Mouse (Mus musculus) CD4-positive, CD25-positive, alpha-beta regulatory T cell, adult 4 months (primary cell): ENCODE measurements around the gene Gda. TPM values are rescaled to one million over a fixed set of nuclear protein-coding genes. Genes with fewer than 3 reads are reported as not detected.

ENCODE experiments used
- ATAC-seq: one replicate; pipeline ENCODE4 v1.8.0; 2017
- polyA plus RNA-seq, 2 experiments: library from polyadenylated mRNA; unstranded; fragments of 100-300 nt; shearing (Covaris generic); gene quantifications; one replicate each; pipeline ENCODE4 v1.2.1; 2017

Gda gene
- polyA plus RNA-seq = under 1 TPM in 1 of 2 experiments, not detected in 1; 0.17 TPM

DNA sequence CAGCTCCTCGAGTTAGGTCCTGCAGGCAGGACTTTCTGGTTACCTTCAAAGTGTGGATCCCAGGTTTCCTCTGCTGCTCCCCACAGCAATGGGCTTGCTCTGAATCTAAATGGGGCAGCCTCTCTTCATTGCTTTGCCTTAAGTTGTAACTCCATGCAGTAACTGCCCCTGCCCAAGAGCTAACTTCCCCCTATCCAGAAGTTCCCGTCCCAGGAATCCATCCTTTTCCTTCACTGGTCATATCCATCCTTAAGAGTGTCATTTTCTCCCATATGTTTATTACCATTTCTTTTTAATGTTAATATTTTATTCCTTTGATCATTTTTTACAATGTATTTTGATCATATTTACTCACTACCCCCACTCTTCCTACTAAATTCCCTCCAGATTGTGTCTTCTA is at the start of gene Gda:
TSS of gene Gda (minus strand) at position 101 of the 400 bp plus-strand sequence.
- no peak for ATAC-seq

- no peak for ATAC-seq
Observed at GRCm38 (mm10) chr19:21520280-21520679, 47.0 kb upstream of the Gda start.

DNA sequence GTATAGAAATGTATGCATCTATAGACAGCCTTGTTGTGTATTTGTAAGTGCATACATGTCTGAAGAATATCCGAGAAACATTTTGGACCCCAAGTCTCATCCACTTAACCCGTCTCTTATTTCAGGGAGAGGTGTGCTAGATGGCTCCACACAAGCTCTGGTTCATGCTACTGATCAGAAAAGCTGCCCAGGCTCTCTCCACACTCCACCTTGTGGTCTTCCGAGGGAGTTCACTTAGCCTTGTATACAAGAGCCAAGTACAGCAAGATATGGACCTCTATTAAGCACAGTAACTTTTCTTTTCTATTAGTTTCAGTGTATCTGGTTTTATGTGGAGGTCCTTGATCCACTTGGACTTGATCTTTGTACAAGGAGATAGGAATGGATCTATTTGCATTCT is 36.9 kb upstream of the Gda start:
- peak; percentile 59 for ATAC-seq

DNA sequence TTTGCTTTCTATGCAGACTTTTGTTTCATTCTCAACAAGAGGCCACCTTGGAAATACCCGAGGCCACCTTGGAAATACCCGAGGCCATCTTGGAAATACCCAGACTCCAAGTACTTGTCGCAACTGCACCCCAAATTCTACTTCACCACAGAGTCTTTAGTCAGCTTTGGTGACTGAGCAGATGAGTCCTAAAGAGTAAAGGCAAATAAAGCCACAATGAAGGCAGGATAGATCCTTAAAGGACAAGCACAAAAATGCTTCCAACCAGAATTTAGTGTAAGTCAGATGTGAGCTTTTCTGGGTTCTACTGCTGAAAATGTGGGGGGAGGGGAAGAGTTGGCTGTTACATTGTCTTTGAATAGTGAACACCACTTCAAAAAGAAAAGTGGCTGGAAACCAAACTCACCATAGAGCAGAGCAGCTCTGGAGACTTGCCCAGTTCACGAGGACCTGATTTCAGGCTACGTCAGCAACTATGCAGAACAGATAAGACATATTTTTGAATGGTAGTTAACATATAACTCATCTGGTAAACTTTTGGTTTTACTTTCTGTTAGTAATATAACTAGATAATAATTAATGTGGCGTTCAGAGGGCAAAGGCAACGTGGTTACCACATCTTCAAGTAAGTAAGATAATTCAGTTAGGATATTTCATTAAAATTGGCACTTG is 34.5 kb upstream of the Gda start:
- ATAC-seq = peak; percentile 83

DNA sequence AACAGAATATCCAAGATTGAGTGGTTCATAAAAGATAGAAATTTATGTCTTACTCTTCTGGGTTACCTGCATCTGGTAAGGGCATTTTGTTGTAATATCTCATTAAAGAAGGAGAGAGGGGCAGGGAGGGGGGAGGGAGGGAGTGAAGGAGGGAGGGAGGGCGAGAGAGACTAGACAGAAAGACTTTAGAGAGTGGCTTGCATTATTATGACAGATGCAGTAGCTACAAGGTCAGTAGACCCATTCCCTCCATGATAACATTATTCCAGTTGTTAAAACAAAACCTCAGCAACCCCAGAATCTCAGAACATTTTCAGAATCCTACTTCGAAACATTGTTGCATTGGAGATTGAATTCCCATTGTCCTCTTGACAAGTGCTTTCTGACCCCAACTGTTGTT is 33.9 kb upstream of the Gda start:
- ATAC-seq = no peak

- ATAC-seq = no peak
Observed at GRCm38 (mm10) chr19:21504716-21505115, 31.5 kb upstream of the Gda start.

GRCm38 (mm10) chr19:21499394-21499983 is 26.2 kb upstream of the Gda start:
- ATAC-seq = no peak

- no peak for ATAC-seq
Observed at GRCm38 (mm10) chr19:21495817-21496216, 22.6 kb upstream of the Gda start.

GRCm38 (mm10) chr19:21493807-21494521 is 20.7 kb upstream of the Gda start:
- ATAC-seq = no peak

DNA sequence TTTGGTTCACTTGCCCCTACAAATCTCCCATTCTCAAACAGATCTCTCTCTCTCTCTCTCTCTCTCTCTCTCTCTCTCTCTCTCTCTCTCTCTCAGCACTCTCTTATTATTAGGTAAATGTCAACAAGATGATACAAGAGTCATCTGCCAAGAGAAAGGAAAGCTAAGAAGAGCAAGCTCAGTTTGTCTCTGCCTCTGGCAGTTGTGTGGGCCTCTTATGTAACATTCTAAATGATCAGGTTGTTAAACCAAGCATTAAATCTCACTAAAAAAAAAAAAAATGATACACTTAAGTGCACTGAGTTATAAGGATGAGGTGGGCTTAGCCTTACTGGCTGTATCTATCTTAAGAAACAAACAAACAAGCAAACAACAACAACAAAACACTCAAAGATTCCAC is 18.1 kb upstream of the Gda start:
- no peak for ATAC-seq

DNA sequence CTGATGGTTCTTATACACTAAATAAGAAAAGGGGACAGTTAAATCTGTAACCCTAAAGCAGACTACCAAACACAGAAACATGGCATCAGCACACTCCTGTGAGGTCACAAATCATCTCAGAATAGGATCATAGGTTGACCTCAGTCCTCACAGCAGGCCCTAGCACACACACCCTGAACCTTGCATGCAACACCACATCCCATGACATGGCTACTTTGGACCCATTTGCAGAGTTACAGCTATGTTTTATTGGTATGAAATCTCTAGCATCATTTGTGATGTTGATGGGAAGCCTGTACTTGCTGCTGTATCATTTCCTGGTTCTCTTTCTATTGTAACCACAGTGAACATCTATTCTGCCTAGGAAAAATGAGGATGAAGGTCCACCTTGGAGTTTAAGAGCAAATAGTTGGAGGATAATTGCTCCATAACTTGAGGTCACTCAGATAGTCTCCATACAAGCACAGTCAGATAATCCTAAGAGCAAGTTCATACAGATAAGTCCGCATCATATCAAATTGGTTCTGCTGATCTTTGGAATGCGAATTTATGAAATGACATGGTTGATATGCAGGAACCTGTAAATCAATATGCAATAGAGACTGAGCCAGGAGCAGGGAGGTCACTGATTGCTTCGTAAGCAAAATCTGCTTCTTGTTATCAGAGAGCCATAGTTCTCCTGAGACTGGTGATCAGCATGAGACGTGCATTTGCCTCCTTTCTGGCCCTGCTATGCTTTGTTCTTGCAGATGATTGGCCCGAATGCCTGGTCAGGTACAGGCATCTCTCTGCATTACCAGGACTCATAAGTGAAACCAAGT is 14.1 kb upstream of the Gda start:
- no peak for ATAC-seq

DNA sequence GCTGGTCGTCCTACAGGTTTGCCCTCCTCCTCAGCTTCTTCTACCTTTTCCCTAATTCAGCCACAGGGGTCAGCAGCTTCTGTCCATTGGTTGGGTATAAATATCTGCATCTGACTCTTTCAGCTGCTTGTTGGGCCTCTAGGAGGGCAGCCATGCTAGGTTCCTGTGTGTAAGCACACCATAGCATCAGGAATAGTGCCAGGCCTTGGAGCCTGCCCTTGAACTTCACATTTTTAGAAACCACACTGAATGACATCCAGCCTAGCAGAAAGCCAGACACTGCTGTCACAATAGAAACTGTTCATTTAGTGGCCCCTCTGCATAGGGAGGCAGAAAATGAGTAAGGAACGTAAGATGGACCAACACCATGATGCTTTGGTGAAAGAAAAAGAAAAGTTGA is 8.9 kb upstream of the Gda start:
- ATAC-seq = no peak

GRCm38 (mm10) chr19:21481031-21481430 is 7.8 kb upstream of the Gda start:
- ATAC-seq = no peak

GRCm38 (mm10) chr19:21480053-21480419 is 6.8 kb upstream of the Gda start:
- no peak for ATAC-seq

DNA sequence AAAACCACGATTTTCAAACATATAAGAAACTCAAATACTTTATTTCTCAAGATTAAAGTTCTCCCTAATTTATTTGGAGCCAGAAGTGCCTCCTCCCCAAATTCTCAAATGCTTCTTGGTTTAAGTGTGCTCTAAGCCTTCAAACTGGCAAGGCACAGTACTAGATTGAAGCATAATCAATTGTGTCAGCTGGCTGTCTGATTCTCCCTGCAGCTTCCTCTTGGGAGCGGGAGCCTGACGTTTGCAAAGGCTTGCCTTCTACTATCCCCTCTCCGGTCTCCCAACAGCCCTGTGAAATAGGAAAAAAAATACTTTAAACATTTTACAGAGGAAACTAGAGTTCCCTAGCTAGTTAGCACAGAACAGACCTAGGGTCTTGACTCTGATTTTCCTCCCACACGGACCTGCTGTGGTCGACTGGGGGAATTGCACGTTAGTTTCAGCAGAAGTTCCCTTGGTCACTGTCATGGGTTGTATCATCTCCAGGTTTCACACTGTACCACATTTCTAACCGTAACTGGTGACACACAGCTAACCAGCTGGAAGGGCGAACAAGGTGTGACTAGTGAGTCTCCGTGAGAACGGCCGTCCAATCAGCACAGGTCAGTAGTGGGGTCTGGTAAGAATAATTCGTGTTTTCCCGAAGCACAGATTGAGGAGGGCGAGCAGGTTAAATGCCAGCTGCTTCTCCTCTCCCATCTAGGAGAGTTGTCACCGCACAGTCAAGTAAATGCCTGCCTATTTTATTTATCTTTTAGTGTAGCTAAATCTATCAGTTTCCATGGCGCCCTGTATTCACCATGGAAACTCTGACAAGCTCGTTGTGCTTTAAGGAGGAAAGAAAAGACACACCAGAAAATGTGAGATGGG is 6.2 kb upstream of the Gda start:
- no peak for ATAC-seq

DNA sequence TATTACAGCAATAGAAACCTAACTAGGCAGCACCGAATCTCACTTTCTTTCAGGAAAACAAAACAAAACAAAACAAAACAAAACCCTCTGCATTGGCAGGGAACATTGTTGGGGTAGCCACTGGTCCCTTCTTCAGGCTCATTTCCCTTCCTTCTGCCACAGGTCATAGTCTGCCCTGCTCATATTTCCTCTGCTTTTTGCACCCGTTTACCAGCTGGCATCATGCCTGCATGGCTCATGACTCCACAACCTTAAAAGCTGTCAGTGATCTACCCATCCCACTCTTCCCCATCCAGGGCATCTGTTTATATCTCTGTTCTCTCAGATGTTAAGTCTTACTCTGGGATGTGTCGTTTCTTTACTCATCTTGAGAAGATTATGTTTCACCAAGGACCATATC is 5.3 kb upstream of the Gda start:
- ATAC-seq = no peak

GRCm38 (mm10) chr19:21477780-21478179 is 4.5 kb upstream of the Gda start:
- no peak for ATAC-seq

GRCm38 (mm10) chr19:21476782-21477181 is 3.5 kb upstream of the Gda start:
- ATAC-seq = no peak

DNA sequence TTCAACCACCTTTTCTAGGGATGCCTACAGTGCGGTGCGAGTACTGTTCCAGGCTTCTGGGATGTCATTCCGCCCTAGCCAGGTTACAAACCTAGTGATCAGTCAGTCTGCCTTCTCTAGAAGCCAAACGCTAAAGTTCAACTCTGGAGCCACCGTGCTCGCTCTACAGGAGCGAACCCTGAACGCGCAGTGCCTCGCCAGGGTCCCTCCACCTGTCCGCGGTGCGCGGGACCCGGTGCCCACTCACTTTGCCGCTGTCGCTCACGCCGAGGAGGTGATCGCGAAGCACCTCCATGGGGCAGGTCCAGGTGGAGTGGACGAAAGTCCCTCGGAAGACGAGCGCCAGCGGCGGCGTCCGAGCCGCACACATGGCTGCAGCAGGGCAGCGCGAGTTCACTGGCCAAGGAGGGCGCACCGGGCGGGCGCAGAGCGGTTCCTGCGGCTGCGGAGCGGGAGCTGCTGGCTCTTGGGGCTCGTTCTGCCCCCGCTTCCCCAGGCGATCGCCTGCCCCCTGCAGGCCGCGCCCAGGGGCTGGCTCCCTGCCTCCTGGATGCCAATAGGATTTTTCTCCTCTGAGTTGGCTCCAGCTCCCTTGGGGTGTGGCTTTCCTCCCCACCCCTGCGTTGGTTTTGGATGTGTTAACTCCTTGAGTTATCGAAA is 994 bp downstream of the Gda start:
- no peak for ATAC-seq

DNA sequence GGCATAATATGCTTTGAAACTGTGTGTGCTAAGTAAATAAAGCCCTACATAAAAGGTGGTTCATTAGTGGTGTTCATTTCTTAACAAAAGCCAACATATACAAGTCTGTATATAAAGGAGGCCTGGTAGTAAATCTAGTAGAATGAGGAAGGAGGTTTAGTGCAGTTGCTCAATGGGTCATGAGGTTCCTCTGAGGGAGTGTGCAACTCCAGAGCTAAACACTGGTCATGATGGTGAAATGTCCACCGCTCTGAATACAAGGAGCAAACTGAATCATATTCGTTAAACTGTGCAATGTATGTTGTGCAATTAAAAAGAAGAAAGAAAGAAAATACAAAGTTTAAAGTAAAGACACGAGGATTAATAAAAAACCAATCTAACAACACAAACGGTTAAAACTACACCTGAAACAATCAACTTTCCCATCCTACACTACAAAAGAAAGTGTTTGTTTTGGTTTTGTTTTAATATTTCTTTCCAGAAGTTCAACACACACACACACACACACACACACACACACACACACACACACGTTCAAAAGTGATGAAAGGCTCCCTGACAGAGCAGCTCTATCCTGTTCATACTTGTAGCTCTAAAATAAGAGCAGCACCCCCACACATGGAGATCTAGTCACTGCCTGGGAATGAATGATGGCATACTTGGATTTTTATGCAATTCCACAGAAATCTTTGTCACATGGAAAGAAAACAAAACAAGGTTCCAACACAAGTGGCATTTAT is 11.9 kb downstream of the Gda start:
- ATAC-seq = no peak

- ATAC-seq = no peak
Observed at GRCm38 (mm10) chr19:21457461-21457860, 15.8 kb downstream of the Gda start.
